Mouse (Mus musculus) frontal cortex, adult (tissue): ENCODE data around the gene Dennd2c.

Experiments
- ATAC-seq: cut with Nextera tagmentation; 2 replicates; pipeline ENCODE4 v1.9.2; 2017; ENCODE audit warnings: mild to moderate bottlenecking, moderate library complexity, mixed read lengths; ENCODE audit not compliant: low TSS enrichment

The Dennd2c gene

GRCm38 (mm10) chr3:103102454-103103390 lies at the start of gene Dennd2c:
TSS of gene Dennd2c (plus strand) at chr3:103102604.
- peak; percentile 60 for ATAC-seq

DNA sequence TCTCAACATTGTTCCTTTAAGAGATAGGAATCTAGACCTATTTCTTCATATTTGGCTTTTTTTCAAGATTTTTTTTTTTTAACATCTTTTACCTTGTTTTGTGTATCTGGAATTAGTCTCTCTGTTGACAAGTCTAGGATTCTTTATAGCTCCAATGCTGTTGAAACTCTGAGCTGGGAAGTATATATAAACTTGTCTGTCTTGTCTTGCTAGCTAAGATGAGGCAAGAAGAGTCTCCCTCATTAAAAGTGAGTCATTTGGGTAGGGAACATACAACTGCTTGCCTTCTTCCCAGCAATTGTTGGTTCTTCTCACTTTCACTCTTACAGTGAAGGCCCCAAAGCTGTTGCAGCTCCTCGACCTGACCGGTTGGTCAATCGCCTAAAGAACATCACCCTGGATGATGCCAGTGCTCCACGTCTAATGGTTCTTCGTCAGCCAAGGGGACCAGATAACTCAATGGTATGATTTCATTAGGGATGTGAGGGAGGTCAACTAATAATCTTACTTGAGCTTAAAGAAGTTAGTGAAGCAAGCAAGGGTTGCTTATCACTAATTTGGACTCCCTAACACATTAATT lies 46.3 kb upstream of the Dennd2c start:
- ATAC-seq, result no peak

GRCm38 (mm10) chr3:103057752-103058151 lies 44.7 kb upstream of the Dennd2c start:
- no peak for ATAC-seq

DNA sequence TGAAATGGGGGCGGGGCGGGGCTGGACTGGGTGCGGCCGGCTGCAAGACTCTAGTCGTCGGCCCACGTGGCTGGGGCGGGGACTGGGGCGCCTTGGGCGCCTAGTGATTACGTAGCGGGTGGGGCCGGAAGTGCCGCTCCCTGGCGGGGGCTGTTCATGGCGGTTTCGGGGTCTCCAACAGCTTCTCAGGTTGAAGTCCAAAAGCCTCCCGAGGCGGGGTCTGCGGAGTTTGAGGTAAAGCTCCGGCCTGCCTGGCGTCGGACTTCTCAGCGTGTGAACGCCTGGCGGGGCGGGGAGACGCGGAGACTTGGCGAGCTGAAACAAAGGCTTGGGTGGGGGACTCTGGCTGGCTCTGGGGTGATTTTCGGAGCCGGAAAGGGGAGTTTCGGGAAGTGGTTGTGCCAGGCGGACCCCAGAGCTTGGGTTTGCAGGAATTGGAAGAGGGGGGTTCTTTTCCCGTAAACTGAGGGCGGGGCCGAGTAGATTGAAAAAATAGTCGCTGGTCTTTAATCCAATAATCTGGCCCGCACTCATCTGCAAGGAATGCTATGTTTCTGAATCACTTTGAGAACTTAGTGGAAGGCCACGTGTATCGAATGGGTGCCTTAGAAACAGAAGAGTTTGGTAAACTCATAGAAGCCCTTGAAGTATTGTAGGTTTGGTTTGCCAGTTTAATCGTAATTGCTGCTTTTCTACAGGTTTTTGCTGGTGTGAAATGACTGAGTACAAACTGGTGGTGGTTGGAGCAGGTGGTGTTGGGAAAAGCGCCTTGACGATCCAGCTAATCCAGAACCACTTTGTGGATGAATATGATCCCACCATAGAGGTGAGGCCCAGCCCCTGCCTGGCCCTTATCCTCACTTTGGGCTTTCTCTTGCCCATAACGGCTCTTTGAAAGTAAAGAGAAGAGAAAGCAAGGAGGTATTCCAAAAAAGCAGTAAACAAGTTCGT lies 43.9 kb upstream of the Dennd2c start, which contains the start of gene Nras:
Gene Nras (plus strand): TSS at position 79 of the 951 bp plus-strand sequence.
- ATAC-seq, result peak; percentile 99

GRCm38 (mm10) chr3:103066927-103067326 lies 35.5 kb upstream of the Dennd2c start:
- no peak for ATAC-seq

DNA sequence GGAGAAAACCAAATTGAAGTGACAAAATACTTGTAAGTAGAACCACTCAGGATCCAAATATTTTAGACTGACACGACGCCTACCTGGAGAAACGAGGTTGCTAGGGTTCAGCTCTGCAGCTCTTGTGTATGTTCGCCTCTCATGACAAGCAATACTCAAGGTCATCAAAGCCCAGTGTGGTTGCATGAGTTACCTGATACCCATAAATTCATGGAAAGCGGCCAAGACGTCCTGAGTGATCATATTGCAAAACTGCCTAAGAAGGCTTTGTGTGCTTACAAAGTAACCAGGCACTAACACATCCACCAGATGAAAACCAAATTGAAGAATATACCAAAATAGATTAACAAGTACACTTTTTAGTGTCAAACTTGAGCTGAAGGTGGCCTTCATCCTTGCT lies 33.4 kb upstream of the Dennd2c start:
- ATAC-seq, result no peak

DNA sequence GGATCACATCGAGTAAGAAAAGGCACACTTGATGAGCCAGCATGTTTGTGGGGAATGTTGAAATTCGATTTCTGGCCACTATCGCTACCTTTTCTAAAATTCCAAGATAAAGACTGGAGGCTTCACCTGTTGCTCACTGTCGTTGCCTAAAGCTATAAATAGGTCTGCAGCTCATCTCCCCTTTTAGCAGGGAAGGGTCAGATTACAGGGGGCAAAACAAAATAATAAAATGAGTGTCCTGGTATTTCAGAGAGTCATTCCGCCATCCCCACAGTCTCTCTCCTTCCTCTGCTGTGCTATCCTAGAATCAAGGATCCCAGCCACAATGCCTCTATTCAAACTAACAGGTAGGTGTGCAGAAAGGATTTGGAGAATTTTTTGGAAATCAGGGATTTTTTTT lies 28.6 kb upstream of the Dennd2c start, which contains the start of gene Ampd1:
Gene Ampd1 (plus strand): TSS at position 244 of the 400 bp plus-strand sequence.
- no peak for ATAC-seq

GRCm38 (mm10) chr3:103075871-103076270 lies 26.5 kb upstream of the Dennd2c start:
- no peak for ATAC-seq

GRCm38 (mm10) chr3:103076476-103076875 lies 25.9 kb upstream of the Dennd2c start:
- ATAC-seq, result no peak

- peak; percentile 86 for ATAC-seq
Measured at GRCm38 (mm10) chr3:103079301-103079700, 23.1 kb upstream of the Dennd2c start.

DNA sequence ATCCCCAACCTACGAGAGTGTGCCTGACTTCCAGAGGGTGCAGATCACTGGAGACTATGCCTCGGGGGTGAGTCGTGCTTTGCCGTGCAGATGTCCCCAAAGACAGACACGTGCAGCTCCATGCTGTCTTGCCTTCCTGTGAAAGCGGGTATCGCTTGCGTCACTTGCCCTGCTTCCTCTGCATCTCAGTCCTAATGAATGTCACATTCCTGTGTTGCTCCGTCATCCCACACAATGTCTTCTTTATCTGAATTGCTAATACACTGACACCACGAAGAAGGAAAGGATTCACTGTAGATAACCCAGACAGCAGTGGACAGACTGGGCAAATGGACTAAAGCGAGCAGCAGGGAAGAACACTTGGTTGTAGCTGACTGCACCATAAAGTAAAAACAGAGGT lies 21.4 kb upstream of the Dennd2c start:
- ATAC-seq, result no peak

DNA sequence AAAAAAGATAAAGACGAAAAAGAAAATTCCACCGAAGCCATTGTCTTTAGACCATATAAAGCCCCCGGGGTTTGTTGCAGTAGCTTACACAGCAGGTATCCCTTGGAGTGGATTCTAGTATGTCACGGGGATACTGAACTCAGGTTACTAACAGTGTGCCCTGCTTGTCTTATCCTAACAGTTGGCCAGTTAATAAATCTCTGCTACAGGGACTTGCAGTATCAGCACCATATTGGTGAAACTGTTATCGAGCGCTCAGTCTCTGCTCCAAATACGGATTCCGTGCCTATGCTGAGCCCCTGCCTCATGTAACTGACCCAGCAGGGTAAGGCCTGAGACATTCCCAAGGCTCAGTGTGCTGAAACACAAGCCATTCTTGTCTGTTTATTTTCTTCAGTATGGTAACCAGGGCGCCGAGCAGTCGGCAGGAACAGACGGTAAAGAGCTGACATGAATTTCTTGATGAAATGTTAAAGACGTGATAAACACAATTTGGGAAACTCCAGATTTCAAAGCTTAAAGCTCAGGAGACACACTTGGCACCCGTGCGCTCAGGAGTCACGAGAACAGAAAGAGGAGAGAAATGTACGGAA lies 20.4 kb upstream of the Dennd2c start:
- ATAC-seq, result no peak

- no peak for ATAC-seq
Measured at GRCm38 (mm10) chr3:103082761-103083160, 19.6 kb upstream of the Dennd2c start.

GRCm38 (mm10) chr3:103085986-103086385 lies 16.4 kb upstream of the Dennd2c start:
- ATAC-seq, result no peak

GRCm38 (mm10) chr3:103091753-103092152 lies 10.7 kb upstream of the Dennd2c start:
- ATAC-seq, result no peak

DNA sequence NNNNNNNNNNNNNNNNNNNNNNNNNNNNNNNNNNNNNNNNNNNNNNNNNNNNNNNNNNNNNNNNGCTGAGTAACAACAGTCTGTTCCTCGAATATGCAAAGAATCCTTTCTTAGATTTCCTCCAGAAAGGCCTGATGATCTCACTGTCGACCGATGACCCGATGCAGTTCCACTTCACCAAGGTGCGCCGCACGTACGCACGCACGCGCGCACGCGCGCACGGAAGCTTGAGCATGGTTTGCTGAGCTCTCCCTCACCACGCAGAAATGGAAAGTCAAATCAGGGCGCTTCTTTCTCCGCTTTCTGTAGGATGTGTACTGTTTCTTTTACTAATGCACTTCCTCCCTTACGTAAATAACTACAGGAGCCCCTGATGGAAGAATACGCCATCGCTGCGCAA lies 3.7 kb upstream of the Dennd2c start:
- ATAC-seq, result no peak

DNA sequence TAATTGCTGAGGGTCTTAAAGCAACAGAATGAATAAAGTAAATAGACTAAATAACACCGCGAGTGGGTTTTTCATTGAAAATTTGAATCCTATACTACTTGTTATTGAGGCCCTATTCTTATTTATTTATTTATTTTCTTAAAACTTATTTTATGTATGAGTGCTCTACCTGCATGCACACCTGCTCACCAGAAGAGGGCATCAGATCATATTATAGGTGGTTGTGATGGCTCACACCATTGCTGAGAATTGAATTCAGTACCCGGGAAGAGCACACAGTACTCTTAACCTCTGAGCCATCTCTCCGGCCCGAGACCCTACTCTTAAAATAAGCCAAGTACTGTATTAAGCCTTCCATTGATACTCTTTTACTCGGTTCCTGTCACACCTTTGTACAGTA lies 2.7 kb upstream of the Dennd2c start:
- ATAC-seq, result no peak

- no peak for ATAC-seq
Measured at GRCm38 (mm10) chr3:103100735-103101134, 1.7 kb upstream of the Dennd2c start.

- ATAC-seq, result no peak
Measured at GRCm38 (mm10) chr3:103101194-103101593, 1.2 kb upstream of the Dennd2c start.

GRCm38 (mm10) chr3:103101909-103102308 lies 495 bp upstream of the Dennd2c start:
- peak; percentile 17; the same call in 1 of the 2 replicates for ATAC-seq

- no peak for ATAC-seq
Measured at GRCm38 (mm10) chr3:103107565-103108240, 5.3 kb downstream of the Dennd2c start.
